Mouse (Mus musculus): ENCODE measurements at regions not wholly inside any gene's neighbourhood (a gene's known extent, or its start where the extent isn't known, plus 50 kb on each side); places are given as distances from the start of the nearest gene placed in this dataset.

DNA sequence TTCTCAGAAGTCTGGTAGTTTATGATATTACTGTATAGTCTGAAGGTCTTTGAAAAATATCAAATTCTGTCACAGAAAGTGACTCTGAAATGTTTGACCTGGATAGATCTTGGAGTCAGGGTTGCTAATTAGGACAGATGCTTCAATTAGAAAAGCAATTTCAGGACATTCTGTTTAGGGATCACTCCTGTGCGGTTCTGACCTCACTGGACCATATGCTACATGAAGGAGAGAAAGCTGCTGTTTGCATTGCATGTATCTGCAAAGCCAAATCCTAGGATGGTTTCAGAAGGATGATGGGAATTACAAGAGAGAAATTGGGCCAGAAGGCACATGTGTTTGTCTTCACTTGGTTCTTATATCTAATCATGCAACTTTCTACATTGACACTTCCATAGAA is 312.2 kb upstream of the Sphkap start:
- DNase-seq = no peak

DNA sequence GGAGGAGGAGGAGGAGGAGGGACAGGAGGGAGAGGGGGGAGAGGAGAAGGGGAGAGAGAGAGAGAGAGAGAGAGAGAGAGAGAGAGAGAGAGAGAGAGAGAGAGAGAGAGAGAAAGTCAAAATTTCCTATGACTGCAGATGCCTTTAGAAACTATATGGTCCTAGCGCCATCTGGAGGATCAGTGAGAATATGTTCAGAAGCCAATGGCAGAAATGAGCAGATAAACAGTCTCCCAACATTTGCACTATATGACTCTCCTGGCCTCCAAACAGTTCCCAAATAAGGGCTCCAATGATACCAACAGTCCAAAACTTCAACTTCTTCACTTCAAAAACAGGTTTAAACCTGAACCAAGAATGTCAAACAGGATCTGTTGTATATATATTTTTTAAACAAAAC is 309.1 kb upstream of the Sphkap start:
- DNase-seq = peak in 1 of 2 experiments; percentile 53

DNA sequence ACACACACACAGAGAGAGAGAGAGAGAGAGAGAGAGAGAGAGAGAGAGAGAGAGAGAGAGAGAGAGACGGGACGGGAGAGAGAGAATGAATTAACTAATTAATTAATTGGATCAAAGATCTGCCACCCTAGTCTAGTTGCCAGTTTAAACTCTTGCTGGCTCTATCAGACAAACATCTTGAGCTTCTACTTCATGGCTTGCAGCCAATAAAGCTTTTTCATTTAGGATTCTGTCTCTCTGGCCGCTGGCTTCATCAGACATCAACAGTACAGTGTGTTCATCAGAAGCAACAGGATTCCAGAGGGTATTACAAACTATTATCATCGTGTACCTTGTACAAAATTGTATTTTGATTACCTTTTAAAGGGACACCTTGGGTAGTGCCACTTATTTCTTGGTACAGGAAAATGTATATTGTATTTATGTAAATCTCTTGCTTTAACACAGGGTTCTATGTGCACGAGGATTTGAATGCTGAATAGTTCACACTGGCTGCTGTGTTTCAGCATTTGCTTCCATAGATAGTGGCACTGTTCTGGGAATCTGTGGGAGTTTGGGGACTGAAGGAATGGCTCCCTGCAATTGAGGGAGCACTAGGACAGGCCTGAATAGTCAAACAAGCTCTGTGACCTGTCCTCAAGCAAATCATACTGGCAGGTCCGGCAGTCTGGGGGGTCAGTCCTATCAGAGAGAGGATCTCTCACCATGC is 293.9 kb upstream of the Sphkap start:
- DNase-seq = no peak

DNA sequence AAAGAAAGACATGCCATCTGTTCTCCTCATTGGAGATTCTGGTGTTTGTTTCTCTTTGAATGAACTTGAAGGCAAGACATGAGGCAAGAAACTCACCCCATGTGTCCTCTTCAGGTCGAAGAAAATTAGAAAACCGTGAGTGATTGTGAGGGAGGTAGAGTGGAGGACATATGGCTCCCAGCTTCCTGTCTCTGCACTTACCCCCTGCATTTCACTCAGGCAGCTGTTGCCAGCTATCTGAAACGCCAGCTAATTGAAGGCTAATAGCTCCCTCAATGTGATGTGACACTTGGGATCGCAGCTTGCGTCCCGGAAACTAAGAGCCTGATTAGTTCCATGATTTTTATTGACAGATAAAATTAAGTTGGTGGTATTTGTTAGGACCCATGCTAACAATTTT is 289.4 kb upstream of the Sphkap start:
- no peak for DNase-seq

DNA sequence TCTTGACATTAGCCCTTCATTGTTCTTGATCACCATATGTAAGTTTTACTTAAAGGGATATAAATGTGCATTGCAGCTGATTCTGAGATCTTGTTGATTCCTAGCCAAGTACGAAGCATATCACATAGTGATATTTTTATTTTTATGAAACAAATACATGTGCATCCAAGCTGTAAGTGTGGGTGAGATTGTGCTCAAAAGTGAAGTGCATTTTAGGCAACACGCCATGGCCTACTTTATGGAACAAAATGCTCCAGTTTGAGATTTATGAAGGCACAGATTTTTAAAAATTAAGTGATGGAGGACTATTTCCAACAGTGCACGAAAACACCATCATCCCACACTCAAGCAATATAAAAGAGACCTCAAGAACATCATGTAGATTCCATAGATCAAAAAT is 277.2 kb upstream of the Sphkap start:
- DNase-seq = no peak

DNA sequence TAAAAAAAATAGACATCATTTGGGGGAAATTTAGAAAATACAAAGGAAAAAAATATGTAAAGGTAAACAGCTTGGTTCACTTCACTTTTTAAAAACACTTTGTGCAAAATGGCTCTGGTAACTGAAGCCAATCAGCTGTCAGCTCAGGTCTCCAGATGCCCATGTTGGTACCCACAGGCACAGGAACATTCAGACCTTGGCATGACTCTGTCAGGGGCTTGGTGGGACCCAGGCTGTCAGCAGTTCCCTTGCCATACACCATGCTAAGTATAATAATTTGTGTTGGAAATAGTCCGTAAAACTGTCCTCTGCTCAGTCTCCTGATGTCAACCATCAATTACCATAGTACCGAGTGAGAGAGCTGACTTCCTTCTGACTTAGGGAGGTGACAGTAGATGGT is 257.3 kb upstream of the Sphkap start:
- no peak for DNase-seq

DNA sequence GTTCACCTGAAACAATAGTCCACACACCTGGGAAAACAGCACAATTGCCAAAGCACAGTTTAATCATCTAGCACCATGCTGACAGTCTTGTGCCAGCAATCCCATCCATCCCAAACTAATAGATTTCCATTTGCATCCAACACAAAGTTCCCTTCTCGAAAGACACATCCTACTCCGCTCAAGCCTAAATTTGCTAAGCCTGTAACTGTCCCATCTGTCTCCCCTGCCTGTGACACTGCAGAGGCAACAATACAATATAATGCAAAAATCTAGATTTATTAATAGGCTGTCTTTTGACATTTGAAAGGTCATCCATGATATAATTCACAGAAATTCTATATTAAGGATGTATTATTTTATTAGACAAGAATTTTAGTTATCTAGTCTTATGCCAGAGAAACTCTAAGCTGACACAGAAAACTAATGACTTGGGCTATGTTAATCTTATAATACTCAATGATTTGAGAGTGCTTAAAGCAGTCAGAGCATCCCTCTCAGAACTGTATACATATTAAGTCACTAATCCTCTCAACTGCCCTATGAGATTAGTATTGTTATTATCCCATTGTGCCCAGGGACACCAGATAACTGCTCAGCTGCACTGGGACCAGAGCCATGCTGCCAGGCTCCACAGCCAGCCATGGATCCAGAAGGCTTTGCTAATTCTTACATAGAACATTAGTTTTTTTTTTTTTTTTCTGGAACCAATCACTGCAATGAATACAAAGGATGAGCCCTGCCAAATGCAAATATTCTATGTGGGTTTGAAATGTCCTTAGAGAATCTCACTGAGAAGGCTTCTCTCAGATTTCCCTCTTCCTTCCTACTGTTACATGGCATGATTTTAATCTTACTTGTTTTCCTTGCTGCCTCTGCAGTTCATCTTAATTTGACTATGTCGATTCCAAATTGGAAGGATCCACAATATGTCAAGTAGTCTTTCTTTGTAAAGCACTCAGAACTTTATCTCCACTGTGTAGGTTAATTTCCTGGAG is 254.1 kb upstream of the Sphkap start:
- no peak for DNase-seq

DNA sequence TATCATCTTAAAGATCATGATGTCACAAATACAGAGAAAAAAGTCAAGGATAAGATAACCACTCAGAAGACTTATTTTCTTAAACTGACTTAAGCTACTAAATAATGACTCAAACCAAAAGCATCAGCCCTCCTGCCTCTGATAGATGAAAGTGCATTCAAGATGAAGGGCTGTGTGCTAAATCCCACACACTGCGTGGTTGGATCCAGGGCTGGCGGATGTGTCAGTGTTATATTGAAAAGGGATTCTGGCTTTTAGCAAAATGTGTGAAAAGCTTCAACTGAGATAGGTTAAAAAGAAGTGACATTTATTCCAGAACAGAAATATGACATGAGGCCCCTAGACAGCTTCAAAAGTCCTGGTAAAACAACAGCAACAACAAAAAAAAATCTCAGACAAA is 245.7 kb upstream of the Sphkap start:
- DNase-seq = no peak

DNA sequence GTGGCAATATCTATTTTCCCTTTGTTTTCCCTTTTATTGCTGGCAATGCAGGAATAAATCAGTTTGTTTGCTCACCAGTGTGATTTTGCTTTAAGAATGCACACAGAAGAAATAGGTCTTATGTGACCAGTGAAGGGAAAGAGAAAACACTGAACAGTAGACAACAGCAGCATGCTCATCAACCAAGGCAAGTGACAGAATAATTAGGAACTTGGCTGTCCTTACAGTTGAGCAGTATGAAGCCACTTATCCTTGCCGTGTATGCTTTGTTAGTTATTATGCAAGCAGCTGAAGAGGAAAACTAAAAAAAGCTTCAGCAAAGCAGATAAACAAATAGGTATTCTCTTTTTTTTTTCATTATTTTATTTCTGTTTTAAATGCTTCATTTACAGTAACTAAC is 237.6 kb upstream of the Sphkap start:
- no peak for DNase-seq

DNA sequence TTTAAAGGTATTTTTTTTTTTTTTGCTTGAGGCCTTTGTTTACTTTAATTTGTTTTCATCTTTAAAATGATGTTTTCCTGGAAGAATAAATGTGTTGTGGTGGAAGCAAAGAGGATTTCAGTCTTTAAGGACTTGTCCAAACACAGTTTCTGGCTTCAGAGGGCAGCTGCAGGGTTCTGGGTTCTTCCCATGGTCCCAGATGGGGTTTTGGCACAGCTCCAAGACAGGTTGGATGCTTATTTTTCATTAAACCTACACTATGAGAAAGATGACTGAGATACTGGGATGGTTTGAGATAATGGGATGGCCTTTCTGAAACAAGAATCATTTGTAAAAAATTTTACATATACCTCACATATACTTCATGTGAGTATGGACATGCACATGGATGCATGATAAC is 234.7 kb upstream of the Sphkap start:
- DNase-seq = no peak

DNA sequence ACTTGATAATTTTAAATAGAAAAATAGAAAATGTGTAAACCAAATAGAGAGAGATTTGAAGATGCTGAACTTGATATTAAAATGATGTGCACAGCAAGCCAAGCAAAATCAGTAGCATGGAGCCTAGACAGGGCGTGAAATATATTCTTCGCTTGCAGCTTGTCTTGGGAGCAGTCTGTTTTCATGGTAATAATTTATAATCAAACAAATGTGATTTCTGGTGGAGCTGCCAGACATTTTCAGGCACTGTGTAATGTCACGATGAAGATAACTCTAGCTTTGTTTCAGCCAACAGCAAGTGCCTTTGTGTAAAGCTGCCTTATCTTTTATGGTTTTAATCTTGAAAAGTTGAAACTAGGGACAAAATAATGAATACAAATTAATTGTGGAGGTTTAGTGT is 228.1 kb upstream of the Sphkap start:
- no peak for DNase-seq

DNA sequence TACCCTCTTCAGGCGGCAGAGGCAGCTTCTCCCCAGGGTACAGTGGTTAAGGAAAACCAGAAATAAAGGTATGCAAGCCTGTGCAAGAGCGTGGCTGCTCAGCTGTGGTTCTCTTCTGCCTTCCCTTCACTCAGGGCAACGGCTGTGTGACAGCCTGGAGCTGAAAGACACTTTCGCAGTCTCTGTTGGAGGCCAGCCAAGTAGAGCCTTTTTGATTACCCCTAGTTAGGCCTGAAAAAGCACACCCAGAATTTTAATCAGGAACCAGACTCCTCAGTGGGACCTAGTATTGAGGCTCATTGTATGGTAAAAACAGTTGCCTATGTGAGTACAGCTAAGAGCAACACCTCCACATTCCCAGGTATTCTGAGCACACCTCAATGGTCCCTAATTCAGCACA is 223.8 kb upstream of the Sphkap start:
- peak in 1 of 2 experiments; percentile 29 for DNase-seq

DNA sequence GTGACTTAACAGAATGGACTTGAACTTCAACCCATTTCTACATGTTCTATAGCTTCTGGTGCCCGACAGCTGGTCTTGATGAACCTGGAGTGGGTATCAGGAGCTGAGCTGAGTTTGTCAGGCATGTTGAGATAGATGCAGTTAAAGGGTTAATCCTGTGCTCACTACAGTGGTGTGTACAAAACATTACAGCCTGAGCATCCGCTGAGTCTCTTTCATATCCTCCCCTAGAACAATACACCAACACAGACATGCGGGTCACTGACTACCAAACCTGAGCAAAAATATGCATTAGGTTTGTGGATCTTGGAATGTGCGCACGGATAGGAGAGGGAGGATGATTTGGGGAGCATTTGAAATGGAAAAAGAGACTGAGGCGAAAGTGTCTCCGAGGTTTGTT is 223.4 kb upstream of the Sphkap start:
- no peak for DNase-seq

DNA sequence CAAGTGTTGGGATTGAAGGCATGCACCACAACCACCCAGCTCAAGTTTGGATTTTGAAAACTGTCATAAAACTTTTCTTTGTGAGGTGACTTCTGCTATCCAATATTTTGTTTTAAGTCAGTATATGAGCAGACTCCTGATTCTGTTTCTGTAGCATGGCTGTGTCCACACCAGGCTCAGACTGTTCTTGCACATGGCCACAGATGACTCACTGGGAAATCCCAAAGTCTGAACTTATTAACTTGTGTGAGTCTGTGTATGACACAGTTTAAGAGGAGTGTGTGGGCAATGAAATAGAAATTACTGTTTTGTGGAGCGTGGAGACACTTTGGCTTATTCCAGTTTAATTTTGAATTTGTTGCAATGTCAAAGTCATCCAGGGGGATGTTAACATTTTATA is 179.3 kb upstream of the Sphkap start:
- DNase-seq = no peak

DNA sequence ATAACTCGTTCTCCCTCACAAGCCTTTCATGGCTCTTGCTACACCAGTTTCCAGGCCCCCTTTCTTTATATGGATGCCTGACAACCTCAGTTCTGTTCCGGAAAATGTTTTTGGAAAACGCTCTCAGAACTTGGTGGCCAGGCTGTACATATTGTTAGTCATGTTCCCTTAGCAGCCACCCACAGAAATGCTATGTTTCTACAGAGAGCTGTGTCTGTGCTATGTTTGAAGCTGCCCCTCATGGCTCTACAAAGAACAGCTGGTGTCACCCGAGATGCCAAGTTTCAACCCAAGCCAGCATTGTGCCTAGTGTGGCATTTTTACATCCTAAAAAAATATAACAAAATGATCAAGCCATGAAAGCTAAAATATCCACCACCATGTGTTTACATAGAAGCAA is 175.0 kb upstream of the Sphkap start:
- no peak for DNase-seq

DNA sequence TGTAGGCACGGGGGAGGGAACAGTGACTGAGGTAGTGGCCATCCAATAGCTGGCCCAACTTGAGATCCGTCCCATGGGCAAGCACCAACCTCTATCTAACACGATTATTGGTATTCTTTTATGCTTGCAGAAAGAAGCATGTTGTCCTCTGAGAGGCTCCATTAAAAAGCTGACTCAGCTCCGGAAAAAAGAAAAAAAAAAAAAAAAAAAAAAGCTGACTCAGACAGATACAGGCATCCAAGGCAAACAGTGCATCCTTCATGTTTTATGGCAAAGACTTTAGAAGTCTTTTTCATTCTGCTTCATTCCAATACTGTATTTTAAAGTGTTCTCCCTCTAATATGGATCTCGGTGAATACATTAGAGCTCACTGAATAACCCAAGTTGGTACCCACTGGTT is 162.0 kb upstream of the Sphkap start:
- no peak for DNase-seq

DNA sequence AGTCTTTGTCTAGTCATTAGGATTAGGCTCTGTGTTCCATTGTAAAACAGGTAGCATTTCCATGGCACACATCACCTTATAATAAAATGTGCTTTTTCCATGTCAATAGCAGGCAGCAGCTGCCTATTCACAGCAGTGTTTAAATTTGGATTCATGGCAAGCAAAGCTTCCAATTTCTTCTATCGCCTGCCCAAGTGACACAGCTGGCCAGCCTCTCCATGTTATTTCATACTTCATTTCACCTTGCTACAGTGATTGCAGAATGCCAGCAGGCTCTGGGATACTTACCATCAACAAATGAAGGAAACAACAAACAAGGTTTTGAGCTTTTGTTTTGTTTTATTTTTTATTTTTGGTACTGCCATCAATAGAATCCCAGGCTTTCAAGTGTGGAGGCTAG is 160.7 kb upstream of the Sphkap start:
- no peak for DNase-seq

DNA sequence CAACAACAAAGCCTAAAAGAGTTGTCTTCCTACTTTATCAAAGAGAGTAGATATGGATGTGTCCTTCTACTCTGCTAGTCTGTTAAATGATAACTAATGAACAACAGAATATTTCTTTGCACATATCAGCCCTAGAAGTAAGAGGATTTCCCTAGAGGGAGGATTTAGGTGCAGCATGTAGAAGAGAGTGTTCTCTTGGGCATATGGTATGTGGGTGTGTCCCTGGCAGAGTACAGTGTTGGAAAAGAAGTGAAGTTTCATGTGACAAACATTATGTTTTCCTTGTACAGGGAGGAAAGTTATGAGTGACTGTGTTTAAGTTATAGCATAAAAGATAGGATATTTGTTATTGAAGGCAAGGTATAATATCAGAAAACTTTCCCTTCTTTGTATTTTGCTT is 143.6 kb upstream of the Sphkap start:
- DNase-seq = no peak

DNA sequence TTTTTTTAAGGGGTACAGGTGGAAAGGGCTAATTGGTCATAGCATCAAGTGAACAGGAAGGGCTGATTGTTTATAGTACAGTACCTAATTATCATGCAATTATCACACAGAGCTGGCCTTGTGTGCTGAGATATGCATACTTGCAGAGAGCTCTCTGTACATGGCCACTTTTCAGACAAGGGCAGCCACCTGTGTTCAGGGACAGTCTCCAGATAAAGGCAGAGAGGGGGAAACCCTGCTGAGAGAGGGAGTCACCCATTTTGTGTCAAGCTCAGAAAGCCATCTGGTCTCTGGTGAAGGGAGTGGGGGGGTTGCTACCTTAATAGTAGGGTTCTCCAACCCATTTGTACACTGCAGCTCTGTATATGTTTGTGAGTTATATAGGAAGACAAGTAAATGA is 127.5 kb upstream of the Sphkap start:
- no peak for DNase-seq

DNA sequence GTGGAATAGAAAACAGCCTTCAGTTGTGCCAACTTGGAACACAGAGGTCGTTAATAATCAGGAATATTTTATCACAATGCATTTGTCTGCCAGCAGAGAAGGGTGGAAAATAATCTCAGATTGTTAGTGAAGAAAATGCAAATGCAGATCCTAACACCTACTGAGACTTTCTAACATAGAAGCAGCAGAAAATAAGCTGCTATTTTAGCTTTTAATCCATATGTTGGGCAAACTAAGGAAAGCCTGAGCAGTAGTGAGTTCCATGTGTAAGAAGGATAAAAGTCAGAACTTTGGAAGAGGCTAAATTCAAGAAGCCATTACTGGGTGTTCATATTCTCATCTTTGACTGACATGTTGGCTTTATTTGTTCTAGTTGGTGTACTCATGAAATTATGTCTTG is 119.8 kb upstream of the Sphkap start:
- DNase-seq = no peak

DNA sequence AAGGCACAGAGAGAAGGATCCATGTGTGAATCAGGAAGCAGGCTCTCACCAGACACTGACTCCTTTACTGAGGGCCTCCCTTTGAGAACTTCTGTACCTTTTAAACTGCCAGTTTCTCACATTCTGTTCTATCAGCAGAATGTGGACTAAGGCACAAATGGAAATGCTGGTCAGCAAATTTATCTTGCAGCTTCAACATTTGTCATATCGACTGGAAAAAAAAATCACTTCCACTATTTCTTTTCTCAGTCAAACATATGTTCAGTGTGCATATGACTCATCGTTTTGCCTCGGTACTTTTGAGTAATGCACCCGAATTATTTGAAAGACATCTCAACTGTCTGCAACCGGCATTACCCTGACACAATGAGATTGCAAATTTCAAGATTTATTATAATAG is 101.4 kb upstream of the Sphkap start:
- no peak for DNase-seq

DNA sequence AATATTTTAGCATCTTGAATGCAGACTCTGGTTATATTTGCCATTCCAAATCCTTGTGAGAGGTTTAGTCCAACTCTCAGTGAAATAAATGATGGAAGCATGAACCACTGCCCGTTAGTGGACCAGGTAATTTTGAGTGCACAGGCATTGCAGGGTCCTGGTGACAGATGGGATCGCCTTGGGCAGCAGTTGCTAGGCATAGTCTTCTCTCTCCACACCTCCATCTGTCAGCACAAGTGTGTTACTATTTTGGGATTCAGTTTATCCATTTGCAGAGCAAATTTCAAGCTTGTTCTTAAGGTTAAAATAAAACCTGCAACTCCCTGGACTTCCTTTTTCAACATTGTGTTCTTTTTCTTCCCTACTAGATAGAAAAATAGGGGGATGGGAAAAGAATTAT is 97.4 kb upstream of the Sphkap start:
- no peak for DNase-seq

DNA sequence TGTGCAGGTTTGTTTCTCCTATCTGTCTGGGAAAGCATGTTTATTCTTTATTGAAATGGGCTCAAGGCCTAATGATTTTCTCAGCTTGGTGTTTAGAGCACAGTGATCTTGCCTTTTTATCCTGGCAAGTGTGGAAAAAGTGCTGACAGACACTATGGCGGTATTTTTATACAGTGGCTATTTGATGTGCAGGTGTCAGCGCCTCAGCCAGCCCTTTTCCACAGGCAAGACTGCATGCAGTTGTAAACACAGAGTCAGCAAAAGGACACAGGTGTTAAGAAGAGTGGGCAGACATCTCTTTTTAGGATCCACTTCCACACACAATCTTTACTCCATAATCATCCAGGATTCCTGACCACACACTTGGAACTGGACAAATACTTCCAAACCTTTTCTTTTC is 88.9 kb upstream of the Sphkap start:
- no peak for DNase-seq

DNA sequence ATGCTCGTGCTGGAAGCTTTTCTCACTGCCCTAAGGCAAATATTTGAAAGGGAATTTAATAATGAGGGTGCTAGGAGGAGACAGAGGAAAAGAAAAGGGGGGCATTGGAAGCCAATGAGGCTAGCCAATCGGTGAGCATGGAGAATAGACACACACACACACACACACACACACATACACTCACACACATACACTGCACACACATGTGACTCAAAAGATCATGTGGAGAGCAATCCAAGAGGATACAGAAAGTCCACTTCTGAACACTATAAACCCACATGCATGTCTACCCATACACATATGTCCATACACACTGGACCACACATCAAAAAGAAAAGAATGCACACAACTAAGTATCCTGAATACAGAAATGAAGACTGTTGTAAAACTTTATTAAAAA is 88.4 kb upstream of the Sphkap start:
- no peak for DNase-seq
